Mouse (Mus musculus) neutrophil, adult 5-6 weeks (primary cell): ENCODE results near the gene Emc3. TPM values are rescaled to one million over a fixed set of nuclear protein-coding genes. Genes with fewer than 3 reads are reported as not detected.

Experiments used
- ATAC-seq: fragments of 151-379, 151-347 bp; 2 replicates; pipeline ENCODE4 v1.8.0; 2017; ENCODE audit warnings: mild to moderate bottlenecking, moderate TSS enrichment; ENCODE audit not compliant: insufficient number of reproducible peaks, poor library complexity, low FRiP score, severe bottlenecking; ENCODE audit errors: extremely low read depth
- total RNA-seq: library from RNA; stranded (forward); fragments of 200-1000 nt; gene quantifications from 2 replicates; pipeline ENCODE4 v1.2.3, GENCODE M21; 2017

Gene Emc3
- total RNA-seq, 1 experiment from 2014 or later: 27.6 TPM

- ATAC-seq: no peak
These were observed 29.9 kb downstream of the Emc3 start, which contains the start of gene Prrt3 for GRCm38 (mm10) chr6:113501388-113502084. Gene Prrt3, minus strand, starts transcription at chr6:113501931.

GRCm38 (mm10) chr6:113499346-113499745 is 32.1 kb downstream of the Emc3 start:
- ATAC-seq: no peak

- ATAC-seq: no peak
These were observed 36.3 kb downstream of the Emc3 start for GRCm38 (mm10) chr6:113495071-113495675.

GRCm38 (mm10) chr6:113494258-113494788 is 37.1 kb downstream of the Emc3 start:
- ATAC-seq: peak; percentile 68

GRCm38 (mm10) chr6:113492101-113492864 is 39.2 kb downstream of the Emc3 start:
- ATAC-seq: no peak

GRCm38 (mm10) chr6:113489410-113489809 is 42.0 kb downstream of the Emc3 start:
- ATAC-seq: no peak

- no peak for ATAC-seq
These were observed 44.3 kb downstream of the Emc3 start for GRCm38 (mm10) chr6:113487125-113487576.

GRCm38 (mm10) chr6:113483729-113484128 is 47.7 kb downstream of the Emc3 start:
- ATAC-seq: no peak

- ATAC-seq: peak; percentile 95
These were observed 48.3 kb downstream of the Emc3 start, which contains the start of gene Creld1 for GRCm38 (mm10) chr6:113483100-113483615. Gene Creld1, plus strand, starts transcription at chr6:113483297.

GRCm38 (mm10) chr6:113482477-113483099 is 48.9 kb downstream of the Emc3 start:
- peak; percentile 21; the same call in 1 of the 2 replicates for ATAC-seq

GRCm38 (mm10) chr6:113480555-113481373 is 50.7 kb downstream of the Emc3 start:
- no peak for ATAC-seq

- ATAC-seq: no peak
These were observed 52.5 kb downstream of the Emc3 start for GRCm38 (mm10) chr6:113478906-113479305.

- no peak for ATAC-seq
These were observed 54.1 kb downstream of the Emc3 start for GRCm38 (mm10) chr6:113477353-113477752.

GRCm38 (mm10) chr6:113473715-113474114 is 57.7 kb downstream of the Emc3 start:
- no peak for ATAC-seq

- no peak for ATAC-seq
These were observed 58.2 kb downstream of the Emc3 start for GRCm38 (mm10) chr6:113473246-113473645.

GRCm38 (mm10) chr6:113472061-113472460 is 59.4 kb downstream of the Emc3 start:
- no peak for ATAC-seq

GRCm38 (mm10) chr6:113471297-113471936 is 60.0 kb downstream of the Emc3 start, which contains the start of gene Il17rc:
Gene Il17rc, plus strand, starts transcription at chr6:113471427.
- no peak for ATAC-seq
